Mouse (Mus musculus): Measurements from ENCODE around the gene Dnajc5.

Dnajc5 gene

GRCm38 (mm10) chr2:181520118-181520935 is at the start of gene Dnajc5:
Gene Dnajc5 (plus strand): TSS chr2:181520485.
- in situ Hi-C loops (cut with MboI, MseI) = loop anchor here in 1 of 2 experiments (25.0 kb wide), 1 partner anchor 808 kb away; the partner anchor contains the start of genes Dido1 and Gid8

- in situ Hi-C loops (cut with MboI, MseI) = no loop called here
Measured at GRCm38 (mm10) chr2:181471246-181471645, 49.0 kb upstream of the Dnajc5 start.

GRCm38 (mm10) chr2:181472256-181472827 is 47.9 kb upstream of the Dnajc5 start:
- in situ Hi-C loops (cut with MboI, MseI) = no loop called here

GRCm38 (mm10) chr2:181483120-181483519 is 37.2 kb upstream of the Dnajc5 start:
- in situ Hi-C loops (cut with MboI, MseI) = no loop called here

- in situ Hi-C loops (cut with MboI, MseI) = no loop called here
Measured at GRCm38 (mm10) chr2:181483562-181484318, 36.5 kb upstream of the Dnajc5 start.

GRCm38 (mm10) chr2:181484456-181485233 is 35.6 kb upstream of the Dnajc5 start:
- in situ Hi-C loops (cut with MboI, MseI) = loop anchor here in 1 of 2 experiments (5.0 kb wide), 1 partner anchor 792 kb away; no protein-coding TSS in a partner anchor

- in situ Hi-C loops (cut with MboI, MseI) = loop anchor here in 1 of 2 experiments (5.0 kb wide), 1 partner anchor 793 kb away; no protein-coding TSS in a partner anchor
Measured at GRCm38 (mm10) chr2:181485741-181486140, 34.5 kb upstream of the Dnajc5 start.

- in situ Hi-C loops (cut with MboI, MseI) = loop anchor here in 1 of 2 experiments (5.0 kb wide), 1 partner anchor 795 kb away; no protein-coding TSS in a partner anchor
Measured at GRCm38 (mm10) chr2:181487338-181488277, 32.7 kb upstream of the Dnajc5 start.

GRCm38 (mm10) chr2:181491432-181492205 is 28.7 kb upstream of the Dnajc5 start:
- in situ Hi-C loops (cut with MboI, MseI) = loop anchor here in 1 of 2 experiments (5.0 kb wide), 1 partner anchor 79 kb away; no protein-coding TSS in a partner anchor

- in situ Hi-C loops (cut with MboI, MseI) = loop anchor here in 1 of 2 experiments (5.0 kb wide), 1 partner anchor 80 kb away; no protein-coding TSS in a partner anchor
Measured at GRCm38 (mm10) chr2:181492206-181492605, 28.1 kb upstream of the Dnajc5 start.

- in situ Hi-C loops (cut with MboI, MseI) = loop anchor here in 1 of 2 experiments (5.0 kb wide), 1 partner anchor 81 kb away; no protein-coding TSS in a partner anchor
Measured at GRCm38 (mm10) chr2:181493156-181493927, 26.9 kb upstream of the Dnajc5 start, which contains the start of gene Abhd16b. Gene Abhd16b (plus strand): TSS chr2:181493206.

GRCm38 (mm10) chr2:181494266-181494945 is 25.9 kb upstream of the Dnajc5 start:
- in situ Hi-C loops (cut with MboI, MseI) = loop anchor here in 1 of 2 experiments (5.0 kb wide), 1 partner anchor 82 kb away; no protein-coding TSS in a partner anchor

- in situ Hi-C loops (cut with MboI, MseI) = loop anchor here (5.0 kb wide), 1 partner anchor 104 kb away; no protein-coding TSS in a partner anchor
Measured at GRCm38 (mm10) chr2:181495845-181496244, 24.4 kb upstream of the Dnajc5 start.

GRCm38 (mm10) chr2:181496281-181496680 is 24.0 kb upstream of the Dnajc5 start:
- in situ Hi-C loops (cut with MboI, MseI) = loop anchor here (5.0 kb wide), 1 partner anchor 104 kb away; no protein-coding TSS in a partner anchor

GRCm38 (mm10) chr2:181496831-181497547 is 23.3 kb upstream of the Dnajc5 start, which contains the start of gene Tpd52l2:
Gene Tpd52l2 (plus strand): TSS chr2:181497142.
- in situ Hi-C loops (cut with MboI, MseI) = loop anchor here (5.0 kb wide), 1 partner anchor 105 kb away; no protein-coding TSS in a partner anchor

GRCm38 (mm10) chr2:181497548-181497875 is 22.8 kb upstream of the Dnajc5 start:
- in situ Hi-C loops (cut with MboI, MseI) = loop anchor here (5.0 kb wide), 1 partner anchor 105 kb away; no protein-coding TSS in a partner anchor

Measured in T-helper 17 cell (primary cell).